Mouse (Mus musculus): ENCODE measurements around the gene Reln. TPM values are rescaled to one million over a fixed set of nuclear protein-coding genes. Genes with fewer than 3 reads are reported as not detected.

Gene Reln
- polyA plus RNA-seq, 1 experiment: 0.61 TPM

DNA sequence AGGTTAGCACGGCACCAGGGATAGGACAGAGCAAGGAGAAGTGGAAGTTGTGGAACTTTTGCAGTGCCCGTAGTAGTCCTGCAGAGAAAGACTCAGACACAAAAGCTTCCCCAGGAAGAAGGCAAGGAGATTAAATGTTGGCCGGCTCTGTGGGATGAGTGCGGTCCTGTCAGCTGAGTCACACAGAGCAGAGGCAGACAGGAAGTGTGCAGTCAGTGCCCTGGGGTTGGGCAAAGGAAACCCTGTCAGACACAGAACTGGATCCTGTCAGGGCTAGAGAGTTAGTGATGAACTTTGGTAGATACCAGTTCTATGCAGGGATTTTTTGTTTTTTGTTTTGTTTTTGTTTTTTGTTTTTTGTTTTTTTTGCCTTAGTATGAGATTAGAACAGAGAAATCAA, 120.0 kb downstream of the Reln start:
- no peak for DNase-seq
- 26% methylated on average over 4 of the region's 4 CpGs for WGBS
- Histone ChIP-seq H3K27me3 (ENCODE audit: control insufficient read depth, insufficient read depth, low read length) (no peaks in the 10 kb centered on the region), H3K4me3 (ENCODE audit: control insufficient read depth, insufficient read depth, low read length) (no peak overlapping the region), H3K4me1 (replicated peaks; ENCODE audit: control insufficient read depth, insufficient read depth, low read length) (no peaks in the 10 kb centered on the region), H3K27ac (ENCODE audit: control insufficient read depth, insufficient read depth, low read length) (no peak overlapping the region), H3K36me3 (ENCODE audit: control insufficient read depth, insufficient read depth, low read length) (no peaks in the 10 kb centered on the region)
- TF ChIP-seq CTCF (IDR thresholded peaks at IDR 0.05; ENCODE audit: borderline replicate concordance, control insufficient read depth, extremely low read depth, insufficient read depth, low read length, poor library complexity) (no peak), POLR2A (IDR thresholded peaks at IDR 0.05; ENCODE audit: control insufficient read depth, extremely low read depth, insufficient read depth, low read length, poor library complexity) (no peak)

GRCm38 (mm10) chr5:22223940-22224339, 120.6 kb downstream of the Reln start:
- no peaks in the 10 kb centered on the region for H3K27me3 ChIP-seq (ENCODE audit: control insufficient read depth, insufficient read depth, low read length)
- TF ChIP-seq CTCF (IDR thresholded peaks at IDR 0.05; ENCODE audit: borderline replicate concordance, control insufficient read depth, extremely low read depth, insufficient read depth, low read length, poor library complexity) (no peak), POLR2A (IDR thresholded peaks at IDR 0.05; ENCODE audit: control insufficient read depth, extremely low read depth, insufficient read depth, low read length, poor library complexity) (no peak)
- H3K4me3 ChIP-seq (ENCODE audit: control insufficient read depth, insufficient read depth, low read length): no peak overlapping the region
- no peak overlapping the region for H3K27ac ChIP-seq (ENCODE audit: control insufficient read depth, insufficient read depth, low read length)
- 85% methylated on average over 2 of the region's 2 CpGs for WGBS
- H3K4me1 ChIP-seq (replicated peaks; ENCODE audit: control insufficient read depth, insufficient read depth, low read length): no peaks in the 10 kb centered on the region
- no peak for DNase-seq
- H3K36me3 ChIP-seq (ENCODE audit: control insufficient read depth, insufficient read depth, low read length): no peaks in the 10 kb centered on the region

GRCm38 (mm10) chr5:22208311-22209021, 136.0 kb downstream of the Reln start:
- TF ChIP-seq CTCF (IDR thresholded peaks at IDR 0.05; ENCODE audit: borderline replicate concordance, control insufficient read depth, extremely low read depth, insufficient read depth, low read length, poor library complexity) (no peak), POLR2A (IDR thresholded peaks at IDR 0.05; ENCODE audit: control insufficient read depth, extremely low read depth, insufficient read depth, low read length, poor library complexity) (no peak)
- Histone ChIP-seq H3K4me1 (replicated peaks; ENCODE audit: control insufficient read depth, insufficient read depth, low read length) (no peaks in the 10 kb centered on the region), H3K27ac (ENCODE audit: control insufficient read depth, insufficient read depth, low read length) (no peak overlapping the region), H3K27me3 (ENCODE audit: control insufficient read depth, insufficient read depth, low read length) (no peaks in the 10 kb centered on the region), H3K36me3 (ENCODE audit: control insufficient read depth, insufficient read depth, low read length) (no peaks in the 10 kb centered on the region), H3K4me3 (ENCODE audit: control insufficient read depth, insufficient read depth, low read length) (no peak overlapping the region)
- WGBS: 85% methylated on average over 8 of the region's 8 CpGs
- DNase-seq: no peak

DNA sequence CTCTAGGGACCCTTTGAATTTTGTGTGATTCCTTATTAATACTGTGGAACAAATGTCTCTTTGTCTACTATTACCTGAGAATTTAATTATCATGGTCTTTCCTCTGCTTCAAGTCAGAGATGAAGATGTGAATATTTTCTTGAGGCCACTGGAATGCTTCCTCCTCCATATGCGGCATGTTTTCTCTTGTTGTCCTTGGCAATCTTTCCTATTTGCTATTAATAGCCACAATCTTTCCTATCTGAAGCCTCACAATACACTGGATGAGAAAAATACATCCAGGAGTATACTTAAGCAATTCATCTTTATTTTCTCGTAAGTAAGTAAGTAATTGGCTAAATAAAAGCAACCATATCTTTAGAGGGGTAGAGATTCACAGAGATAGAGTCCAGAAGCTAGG, 146.6 kb downstream of the Reln start:
- 85% methylated on average over 2 of the region's 2 CpGs for WGBS
- TF ChIP-seq CTCF (IDR thresholded peaks at IDR 0.05; ENCODE audit: borderline replicate concordance, control insufficient read depth, extremely low read depth, insufficient read depth, low read length, poor library complexity) (no peak), POLR2A (IDR thresholded peaks at IDR 0.05; ENCODE audit: control insufficient read depth, extremely low read depth, insufficient read depth, low read length, poor library complexity) (no peak)
- no peaks in the 10 kb centered on the region for H3K4me1 ChIP-seq (replicated peaks; ENCODE audit: control insufficient read depth, insufficient read depth, low read length)
- no peak overlapping the region for H3K27ac ChIP-seq (ENCODE audit: control insufficient read depth, insufficient read depth, low read length)
- H3K36me3 ChIP-seq (ENCODE audit: control insufficient read depth, insufficient read depth, low read length): no peaks in the 10 kb centered on the region
- DNase-seq: no peak
- no peaks in the 10 kb centered on the region for H3K27me3 ChIP-seq (ENCODE audit: control insufficient read depth, insufficient read depth, low read length)
- H3K4me3 ChIP-seq (ENCODE audit: control insufficient read depth, insufficient read depth, low read length): no peak overlapping the region

DNA sequence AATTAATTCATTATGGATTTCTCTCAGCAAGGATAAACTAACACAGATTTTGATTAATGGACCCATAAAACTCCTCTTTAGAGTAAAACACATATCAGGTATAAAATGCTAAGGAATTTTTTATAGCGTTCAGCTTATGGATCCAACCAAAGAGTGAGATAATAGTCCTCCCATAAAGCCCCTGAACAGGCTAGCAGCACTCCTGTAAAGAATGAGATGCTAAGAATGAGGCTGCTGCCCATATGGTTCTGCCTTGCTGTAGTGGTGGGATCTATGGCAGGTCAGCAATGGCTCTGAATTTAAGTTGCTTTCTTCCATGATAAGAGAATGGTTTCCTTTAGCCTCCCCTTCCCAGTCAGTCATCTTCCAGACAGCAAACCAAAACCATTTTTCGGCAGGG, 147.6 kb downstream of the Reln start:
- Histone ChIP-seq H3K4me1 (replicated peaks; ENCODE audit: control insufficient read depth, insufficient read depth, low read length) (no peaks in the 10 kb centered on the region), H3K27me3 (ENCODE audit: control insufficient read depth, insufficient read depth, low read length) (no peaks in the 10 kb centered on the region), H3K27ac (ENCODE audit: control insufficient read depth, insufficient read depth, low read length) (no peak overlapping the region), H3K36me3 (ENCODE audit: control insufficient read depth, insufficient read depth, low read length) (no peaks in the 10 kb centered on the region), H3K4me3 (ENCODE audit: control insufficient read depth, insufficient read depth, low read length) (no peak overlapping the region)
- TF ChIP-seq CTCF (IDR thresholded peaks at IDR 0.05; ENCODE audit: borderline replicate concordance, control insufficient read depth, extremely low read depth, insufficient read depth, low read length, poor library complexity): no peak
- TF ChIP-seq POLR2A (IDR thresholded peaks at IDR 0.05; ENCODE audit: control insufficient read depth, extremely low read depth, insufficient read depth, low read length, poor library complexity): no peak
- WGBS: 88% methylated on average over 2 of the region's 2 CpGs
- DNase-seq: no peak

GRCm38 (mm10) chr5:22196476-22196875, 148.0 kb downstream of the Reln start:
- no peak overlapping the region for H3K27ac ChIP-seq (ENCODE audit: control insufficient read depth, insufficient read depth, low read length)
- H3K4me3 ChIP-seq (ENCODE audit: control insufficient read depth, insufficient read depth, low read length): no peak overlapping the region
- no peaks in the 10 kb centered on the region for H3K27me3 ChIP-seq (ENCODE audit: control insufficient read depth, insufficient read depth, low read length)
- H3K4me1 ChIP-seq (replicated peaks; ENCODE audit: control insufficient read depth, insufficient read depth, low read length): no peaks in the 10 kb centered on the region
- no peak for DNase-seq
- H3K36me3 ChIP-seq (ENCODE audit: control insufficient read depth, insufficient read depth, low read length): no peaks in the 10 kb centered on the region
- TF ChIP-seq CTCF (IDR thresholded peaks at IDR 0.05; ENCODE audit: borderline replicate concordance, control insufficient read depth, extremely low read depth, insufficient read depth, low read length, poor library complexity) (no peak), POLR2A (IDR thresholded peaks at IDR 0.05; ENCODE audit: control insufficient read depth, extremely low read depth, insufficient read depth, low read length, poor library complexity) (no peak)
- 75% methylated on average over 4 of the region's 4 CpGs for WGBS

All from thymus, adult 2 months (tissue).